16 mouse cellular contexts compared by ENCODE assay signal in genomic region chr11:53904534-53904925, GRCm38 (mm10). TPM values are rescaled to one million over a fixed set of nuclear protein-coding genes. Genes with fewer than 3 reads are reported as not detected.
DNase-seq lines count a peak whose midpoint lies in the region; ATAC-seq and TF ChIP-seq lines count a peak whose summit lies in the region.
"Had no signal": no experiment of that assay in that cellular context is flagged by ENCODE, and none has a peak within 500 bp of the region (broad histone marks: within the 10 kb centered on the region; RNA-seq: fewer than 3 reads in every experiment).

No protein-coding gene starts in this region.

- TF ChIP-seq EP300 in liver, postnatal 0 days (IDR thresholded peaks at IDR 0.05; ENCODE audit: low read depth), result no peak

- H3K4me3 ChIP-seq in hindbrain, embryonic 10.5 days, result no peak overlapping the region
- H3K4me3 ChIP-seq in hindbrain, embryonic 16.5 days (ENCODE audit: low read length), result no peak overlapping the region
- H3K4me3 ChIP-seq in liver, embryonic 15.5 days (replicated peaks), result no peak overlapping the region
- H3K4me3 ChIP-seq in liver, embryonic 11.5 days (ENCODE audit: low read depth, low read length), result no peak overlapping the region
- no peak overlapping the region for H3K4me3 ChIP-seq in embryonic facial prominence, embryonic 10.5 days
- H3K4me3 ChIP-seq in liver, postnatal 0 days (ENCODE audit: low read depth, low read length), result no peak overlapping the region
- H3K4me3 ChIP-seq: heart, adult 2 months; hindbrain, embryonic 13.5 days; liver, embryonic 13.5 days; midbrain, embryonic 12.5 days had no signal

- no peaks in the 10 kb centered on the region for H3K27me3 ChIP-seq in hindbrain, embryonic 10.5 days (ENCODE audit: insufficient read depth, poor library complexity, severe bottlenecking)
- H3K27me3 ChIP-seq in hindbrain, embryonic 16.5 days (replicated peaks; ENCODE audit: control insufficient read depth, insufficient read depth, low read length), result no peaks in the 10 kb centered on the region
- no peaks in the 10 kb centered on the region for H3K27me3 ChIP-seq in liver, embryonic 15.5 days
- no peaks in the 10 kb centered on the region for H3K27me3 ChIP-seq in liver, embryonic 11.5 days (replicated peaks; ENCODE audit: control insufficient read depth, insufficient read depth, low read length)
- H3K27me3 ChIP-seq in embryonic facial prominence, embryonic 10.5 days (replicated peaks; ENCODE audit: low read depth, poor library complexity, severe bottlenecking), result no peaks in the 10 kb centered on the region
- H3K27me3 ChIP-seq in liver, postnatal 0 days (ENCODE audit: insufficient read depth, low read length), result no peaks in the 10 kb centered on the region
- H3K27me3 ChIP-seq: hindbrain, embryonic 13.5 days; liver, embryonic 13.5 days; midbrain, embryonic 12.5 days had no signal

- DNase-seq in hindbrain, embryonic 10.5 days (ENCODE audit: low spot score), result no peak
- DNase-seq in liver, embryonic 11.5 days (ENCODE audit: low spot score), result no peak
- no peak for DNase-seq in embryonic facial prominence, embryonic 10.5 days (ENCODE audit: low spot score)
- no peak for DNase-seq in liver, postnatal 0 days
- DNase-seq in cerebellum, adult 9-10 months, result no peak
- no peak for DNase-seq in urinary bladder, postnatal 36 days (ENCODE audit: low spot score in 2 of 2)
- DNase-seq: cerebellum, adult 8-10 months; gastrocnemius, postnatal 10 days; liver, embryonic 13.5 days; right cerebral cortex, postnatal 25 days; thymus, adult 2 months had no signal

- H3K4me2 ChIP-seq in hindbrain, embryonic 16.5 days (ENCODE audit: low read length), result no peak overlapping the region
- no peak overlapping the region for H3K4me2 ChIP-seq in liver, embryonic 15.5 days
- no peak overlapping the region for H3K4me2 ChIP-seq in liver, embryonic 11.5 days
- no peak overlapping the region for H3K4me2 ChIP-seq in liver, postnatal 0 days (ENCODE audit: low read depth, low read length)
- H3K4me2 ChIP-seq: hindbrain, embryonic 13.5 days; liver, embryonic 13.5 days; midbrain, embryonic 12.5 days had no signal

- H3K9ac ChIP-seq in hindbrain, embryonic 16.5 days (ENCODE audit: low read depth, low read length), result no peak overlapping the region
- no peak overlapping the region for H3K9ac ChIP-seq in liver, embryonic 15.5 days
- no peak overlapping the region for H3K9ac ChIP-seq in liver, embryonic 11.5 days (ENCODE audit: low read depth, low read length)
- H3K9ac ChIP-seq in liver, postnatal 0 days (replicated peaks), result no peak overlapping the region
- H3K9ac ChIP-seq: hindbrain, embryonic 13.5 days; liver, embryonic 13.5 days; midbrain, embryonic 12.5 days had no signal

- 79% methylated on average over 9 of the region's 9 CpGs for WGBS in hindbrain, embryonic 10.5 days
- WGBS in hindbrain, embryonic 16.5 days, result 84% methylated on average over 9 of the region's 9 CpGs
- 64% methylated on average over 9 of the region's 9 CpGs for WGBS in liver, embryonic 15.5 days (ENCODE audit: insufficient replicate concordance)
- WGBS in liver, embryonic 11.5 days, result 79% methylated on average over 9 of the region's 9 CpGs
- 79% methylated on average over 9 of the region's 9 CpGs for WGBS in embryonic facial prominence, embryonic 10.5 days
- WGBS in liver, postnatal 0 days (ENCODE audit: insufficient replicate concordance), result 60% methylated on average over 9 of the region's 9 CpGs

- H3K4me1 ChIP-seq in hindbrain, embryonic 10.5 days (replicated peaks), result peaks cover 18% of the 10 kb centered on the region
- no peaks in the 10 kb centered on the region for H3K4me1 ChIP-seq in hindbrain, embryonic 16.5 days (ENCODE audit: control insufficient read depth, insufficient read depth, low read depth, low read length)
- H3K4me1 ChIP-seq in liver, embryonic 15.5 days (replicated peaks), result 0 out of 2 replicates have a peak, but pooled peaks cover 4% of the 10 kb centered on the region
- 0 out of 2 replicates have a peak, but pooled peaks cover 2% of the 10 kb centered on the region for H3K4me1 ChIP-seq in liver, embryonic 11.5 days (replicated peaks; ENCODE audit: control insufficient read depth, insufficient read depth, low read length)
- H3K4me1 ChIP-seq in embryonic facial prominence, embryonic 10.5 days, result peaks cover 20% of the 10 kb centered on the region
- peaks cover 9% of the 10 kb centered on the region; the same call in 1 of the 2 replicates for H3K4me1 ChIP-seq in liver, postnatal 0 days (ENCODE audit: insufficient read depth)
- H3K4me1 ChIP-seq: hindbrain, embryonic 13.5 days; midbrain, embryonic 12.5 days had no signal

- H3K36me3 ChIP-seq in hindbrain, embryonic 10.5 days, result no peaks in the 10 kb centered on the region
- no peaks in the 10 kb centered on the region for H3K36me3 ChIP-seq in hindbrain, embryonic 16.5 days (ENCODE audit: control insufficient read depth, insufficient read depth, low read length)
- H3K36me3 ChIP-seq in liver, embryonic 15.5 days (replicated peaks), result no peaks in the 10 kb centered on the region
- H3K36me3 ChIP-seq in liver, embryonic 11.5 days (ENCODE audit: control insufficient read depth, insufficient read depth, low read length), result no peaks in the 10 kb centered on the region
- no peaks in the 10 kb centered on the region for H3K36me3 ChIP-seq in embryonic facial prominence, embryonic 10.5 days (replicated peaks)
- no peaks in the 10 kb centered on the region for H3K36me3 ChIP-seq in liver, postnatal 0 days (replicated peaks; ENCODE audit: insufficient read depth, low read length)
- H3K36me3 ChIP-seq: hindbrain, embryonic 13.5 days; liver, embryonic 13.5 days; midbrain, embryonic 12.5 days had no signal

- no peak for TF ChIP-seq CTCF in liver, postnatal 0 days (IDR thresholded peaks at IDR 0.05; ENCODE audit: low read depth)

- no peak for ATAC-seq in hindbrain, embryonic 16.5 days
- peak; percentile 18; the same call in 1 of the 2 replicates for ATAC-seq in liver, embryonic 15.5 days (ENCODE audit: insufficient read depth)
- ATAC-seq in liver, embryonic 11.5 days (replicated peaks; ENCODE audit: low FRiP score), result no peak
- peak; percentile 25 for ATAC-seq in liver, postnatal 0 days

- no peaks in the 10 kb centered on the region for H3K9me3 ChIP-seq in hindbrain, embryonic 10.5 days
- no peaks in the 10 kb centered on the region for H3K9me3 ChIP-seq in hindbrain, embryonic 16.5 days (ENCODE audit: control insufficient read depth, low read length)
- H3K9me3 ChIP-seq in liver, embryonic 15.5 days (replicated peaks), result no peaks in the 10 kb centered on the region
- no peaks in the 10 kb centered on the region for H3K9me3 ChIP-seq in liver, embryonic 11.5 days (ENCODE audit: control insufficient read depth, low read length)
- H3K9me3 ChIP-seq in embryonic facial prominence, embryonic 10.5 days, result no peaks in the 10 kb centered on the region
- H3K9me3 ChIP-seq in liver, postnatal 0 days (ENCODE audit: low read length), result no peaks in the 10 kb centered on the region
- H3K9me3 ChIP-seq: hindbrain, embryonic 13.5 days; liver, embryonic 13.5 days; midbrain, embryonic 12.5 days had no signal

- H3K27ac ChIP-seq in hindbrain, embryonic 10.5 days, result peak overlapping the region; percentile 9; the same call in 1 of the 2 replicates
- no peak overlapping the region for H3K27ac ChIP-seq in hindbrain, embryonic 16.5 days (ENCODE audit: low read depth, low read length)
- H3K27ac ChIP-seq in liver, embryonic 15.5 days (replicated peaks), result no peak overlapping the region
- H3K27ac ChIP-seq in liver, embryonic 11.5 days (ENCODE audit: low read depth, low read length), result no peak overlapping the region
- peak overlapping the region; percentile 45 for H3K27ac ChIP-seq in embryonic facial prominence, embryonic 10.5 days (replicated peaks)
- H3K27ac ChIP-seq in liver, postnatal 0 days (ENCODE audit: low read depth), result peak overlapping the region; percentile 52
- H3K27ac ChIP-seq: heart, adult 2 months; hindbrain, embryonic 13.5 days; liver, embryonic 13.5 days; midbrain, embryonic 12.5 days had no signal

RNA-seq across cellular contexts. Expression of gene Slc22a5, which starts 13.1 kb away (rescaled TPM):
- polyA plus RNA-seq in hindbrain, embryonic 10.5 days (2016; fragmentation: Nextera tagmentation; extraction: Ambion mirVana), result 6.3 and 7.7 TPM in 2 replicates
- 11.1 and 12.4 TPM in 2 replicates for polyA plus RNA-seq in hindbrain, embryonic 16.5 days (2015; fragmentation: Nextera tagmentation; extraction: Ambion mirVana)
- 1.9 and 2.3 TPM in 2 replicates for polyA plus RNA-seq in liver, embryonic 15.5 days (2015; fragmentation: Nextera tagmentation; extraction: Ambion mirVana)
- 4.4 and 4.8 TPM in 2 replicates for polyA plus RNA-seq in liver, embryonic 11.5 days (2014; fragmentation: Nextera tagmentation; extraction: Ambion mirVana)
- 7.6 and 8.7 TPM in 2 replicates for polyA plus RNA-seq in embryonic facial prominence, embryonic 10.5 days (2016; fragmentation: Nextera tagmentation; extraction: Ambion mirVana)
- polyA plus RNA-seq in liver, postnatal 0 days (2015; fragmentation: Nextera tagmentation; extraction: Ambion mirVana), result 6.8 and 7.2 TPM in 2 replicates

RNA-seq across cellular contexts. Expression of gene Gm12216, which starts 45.5 kb away (rescaled TPM):
- 0.21 TPM in 1 of 2 replicates, not detected in the other for polyA plus RNA-seq in hindbrain, embryonic 10.5 days (2016; fragmentation: Nextera tagmentation; extraction: Ambion mirVana)
- 0.40 and 0.52 TPM in 2 replicates for polyA plus RNA-seq in hindbrain, embryonic 16.5 days (2015; fragmentation: Nextera tagmentation; extraction: Ambion mirVana)
- not detected in 2 replicates for polyA plus RNA-seq in liver, embryonic 15.5 days (2015; fragmentation: Nextera tagmentation; extraction: Ambion mirVana)
- polyA plus RNA-seq in liver, embryonic 11.5 days (2014; fragmentation: Nextera tagmentation; extraction: Ambion mirVana), result 0.51 TPM in 1 of 2 replicates, not detected in the other
- polyA plus RNA-seq in embryonic facial prominence, embryonic 10.5 days (2016; fragmentation: Nextera tagmentation; extraction: Ambion mirVana), result not detected in 2 replicates
- 1.1 and 1.5 TPM in 2 replicates for polyA plus RNA-seq in liver, postnatal 0 days (2015; fragmentation: Nextera tagmentation; extraction: Ambion mirVana)

Comparison
In these comparisons a context has a peak if more than half of its experiments do, and no peak if none do; other contexts are left out.
1. H3K27ac ChIP-seq: peak in hindbrain, embryonic 10.5 days (single experiment), embryonic facial prominence, embryonic 10.5 days (single experiment) and liver, postnatal 0 days (single experiment); none in hindbrain, embryonic 16.5 days (single experiment), liver, embryonic 15.5 days (single experiment) and liver, embryonic 11.5 days (single experiment).
2. ATAC-seq: peak in liver, embryonic 15.5 days (single experiment) and liver, postnatal 0 days (single experiment); none in hindbrain, embryonic 16.5 days (single experiment) and liver, embryonic 11.5 days (single experiment).